Mouse (Mus musculus) spleen, adult 2 months (tissue): ENCODE measurements at regions not wholly inside any gene's neighbourhood (a gene's known extent, or its start where the extent isn't known, plus 50 kb on each side); places are given as distances from the start of the nearest gene placed in this dataset.

Experiments used
- DNase-seq, 2 experiments: peaks; one replicate each; pipeline versions ENCODE4 v3.0.0 to v3.0.0-alpha.2; 2012 to 2021; ENCODE audit warnings: low spot score in 2 of 2, low read depth in 1 of 2
- H3K27ac ChIP-seq: fragments of 200-500 bp; 2 replicates; pipeline ENCODE4 v1.5.1; 2012; ENCODE audit warnings: low read length, inconsistent platforms; ENCODE audit not compliant: insufficient read depth
- H3K27me3 ChIP-seq: fragments of 200-500 bp; 2 replicates; pipeline ENCODE4 v1.6.1; 2012; ENCODE audit warnings: mild to moderate bottlenecking, moderate library complexity, low read length, inconsistent platforms; ENCODE audit not compliant: control insufficient read depth, insufficient read depth
- H3K36me3 ChIP-seq: fragments of 200-500 bp; 2 replicates; pipeline ENCODE4 v1.6.1; 2012; ENCODE audit warnings: mild to moderate bottlenecking, low read length, inconsistent platforms; ENCODE audit not compliant: control insufficient read depth, insufficient read depth
- H3K4me1 ChIP-seq: fragments of 200-500 bp; 2 replicates; pipeline ENCODE4 v1.6.1; 2011; ENCODE audit warnings: inconsistent platforms; ENCODE audit not compliant: control insufficient read depth, insufficient read depth, insufficient read length
- H3K4me3 ChIP-seq: fragments of 200-500 bp; 2 replicates; pipeline ENCODE4 v1.5.1; 2011; ENCODE audit warnings: mild to moderate bottlenecking, inconsistent platforms; ENCODE audit not compliant: insufficient read depth, insufficient read length; ENCODE audit errors: extremely low read depth
- CTCF ChIP-seq: fragments of 200-500 bp; IDR thresholded peaks from 2 replicates; pipeline ENCODE4 v1.5.1; 2011; ENCODE audit warnings: mild to moderate bottlenecking, inconsistent platforms; ENCODE audit not compliant: insufficient read depth, insufficient read length, insufficient replicate concordance; ENCODE audit errors: extremely low read depth
- POLR2A ChIP-seq: fragments of 200-500 bp; IDR thresholded peaks from 2 replicates; pipeline ENCODE4 v1.6.1; 2011; ENCODE audit warnings: low read depth, low read length, inconsistent platforms
- WGBS: fragments of 180-500 bp; shearing (Covaris S2); methylation state at CpG from one replicate; pipeline ENCODE4 v1.1.7; 2018; 5-methylcytosine and 5-hydroxymethylcytosine counted together

- 63% methylated on average over 2 of the region's 2 CpGs for WGBS
- Histone ChIP-seq H3K36me3 (no peaks in the 10 kb centered on the region), H3K4me1 (no peaks in the 10 kb centered on the region), H3K4me3 (no peak overlapping the region), H3K27ac (no peak overlapping the region), H3K27me3 (no peaks in the 10 kb centered on the region)
- no peak for DNase-seq
- no peak for TF ChIP-seq POLR2A
- no peak for TF ChIP-seq CTCF
Observed at GRCm38 (mm10) chr17:72661678-72662077, 57.3 kb upstream of the Alk start.

GRCm38 (mm10) chr17:72658744-72659143 is 54.3 kb upstream of the Alk start:
- DNase-seq = no peak
- Histone ChIP-seq H3K36me3 (no peaks in the 10 kb centered on the region), H3K27me3 (no peaks in the 10 kb centered on the region), H3K27ac (no peak overlapping the region), H3K4me1 (no peaks in the 10 kb centered on the region), H3K4me3 (no peak overlapping the region)
- WGBS = 69% methylated on average over 6 of the region's 6 CpGs
- TF ChIP-seq POLR2A = no peak
- TF ChIP-seq CTCF = no peak

- TF ChIP-seq POLR2A (no peak), CTCF (no peak)
- Histone ChIP-seq H3K27me3 (no peaks in the 10 kb centered on the region), H3K4me3 (no peak overlapping the region), H3K36me3 (no peaks in the 10 kb centered on the region), H3K4me1 (no peaks in the 10 kb centered on the region), H3K27ac (no peak overlapping the region)
- DNase-seq = no peak
- WGBS = 75% methylated on average over 8 of the region's 8 CpGs
Observed at GRCm38 (mm10) chr17:72657826-72658225, 53.4 kb upstream of the Alk start.
